Mouse (Mus musculus) olfactory bulb, adult 2 months (tissue): ENCODE data around the gene Kcnj3. TPM values are rescaled to one million over a fixed set of nuclear protein-coding genes. Genes with fewer than 3 reads are reported as not detected.
A peak's percentile ranks its signal among the peaks of the same experiment; 100 is the strongest.

Source experiments
- H3K27ac ChIP-seq: fragments of 200-500 bp; 2 replicates; pipeline ENCODE4 v1.5.1; 2012; ENCODE audit warnings: low read depth, low read length; ENCODE audit not compliant: insufficient read depth
- H3K4me1 ChIP-seq: fragments of 200-500 bp; 2 replicates; pipeline ENCODE4 v1.6.1; 2012; ENCODE audit warnings: low read length; ENCODE audit not compliant: control insufficient read depth, insufficient read depth
- H3K4me3 ChIP-seq: fragments of 200-500 bp; 2 replicates; pipeline ENCODE4 v1.5.1; 2012; ENCODE audit warnings: mild to moderate bottlenecking, low read depth, low read length, moderate library complexity; ENCODE audit not compliant: insufficient read depth
- CTCF ChIP-seq: fragments of 200-500 bp; IDR thresholded peaks from 2 replicates; pipeline ENCODE4 v1.5.1; 2012; ENCODE audit warnings: low read depth, mild to moderate bottlenecking, low read length, moderate library complexity; ENCODE audit not compliant: insufficient read depth
- POLR2A ChIP-seq: fragments of 200-500 bp; IDR thresholded peaks from 2 replicates; pipeline ENCODE4 v1.6.1; 2012; ENCODE audit warnings: mild to moderate bottlenecking, low read depth, low read length, moderate library complexity; ENCODE audit not compliant: insufficient read depth
- WGBS: fragments of 180-500 bp; shearing (Covaris S2); methylation state at CpG from one replicate; pipeline ENCODE4 v1.1.7; 2018; 5-methylcytosine and 5-hydroxymethylcytosine counted together
- polyA plus RNA-seq: library from polyadenylated mRNA; stranded (reverse); fragments of >200 nt; gene quantifications from 2 replicates; pipeline ENCODE4 v1.2.4, GENCODE M21; 2012; ENCODE audit warnings: low replicate concordance; ENCODE audit not compliant: missing spikeins, insufficient read depth, insufficient read length

Kcnj3 gene
- polyA plus RNA-seq, 1 experiment: 74.7 TPM

GRCm38 (mm10) chr2:55439211-55439610, 3.4 kb downstream of the Kcnj3 start:
- Histone ChIP-seq H3K4me1 (0 out of 2 replicates have a peak, but pooled peaks cover 6% of the 10 kb centered on the region), H3K27ac (no peak overlapping the region), H3K4me3 (no peak overlapping the region)
- TF ChIP-seq CTCF (no peak), POLR2A (no peak)

GRCm38 (mm10) chr2:55442006-55442405, 6.2 kb downstream of the Kcnj3 start:
- no peak overlapping the region for H3K27ac ChIP-seq
- WGBS: 49% methylated on average over 2 of the region's 2 CpGs
- no peak for TF ChIP-seq CTCF
- no peak for TF ChIP-seq POLR2A
- peaks cover 8% of the 10 kb centered on the region; the same call in 1 of the 2 replicates for H3K4me1 ChIP-seq
- H3K4me3 ChIP-seq: no peak overlapping the region

- peaks cover 2% of the 10 kb centered on the region; the same call in 1 of the 2 replicates for H3K4me1 ChIP-seq
- no peak overlapping the region for H3K27ac ChIP-seq
- no peak overlapping the region for H3K4me3 ChIP-seq
- TF ChIP-seq CTCF: no peak
- TF ChIP-seq POLR2A: no peak
Observed at GRCm38 (mm10) chr2:55447298-55447697, 11.5 kb downstream of the Kcnj3 start.

- no peak overlapping the region for H3K4me3 ChIP-seq
- 23% methylated on average over 1 of the region's 1 CpGs for WGBS
- no peak for TF ChIP-seq POLR2A
- no peak for TF ChIP-seq CTCF
- H3K4me1 ChIP-seq: peaks cover 2% of the 10 kb centered on the region; the same call in 1 of the 2 replicates
- no peak overlapping the region for H3K27ac ChIP-seq
Observed at GRCm38 (mm10) chr2:55450774-55451173, 15.0 kb downstream of the Kcnj3 start.

- no peak overlapping the region for H3K4me3 ChIP-seq
- TF ChIP-seq CTCF: no peak
- no peak for TF ChIP-seq POLR2A
- H3K27ac ChIP-seq: no peak overlapping the region
- no peaks in the 10 kb centered on the region for H3K4me1 ChIP-seq
- WGBS: 60% methylated on average over 2 of the region's 2 CpGs
Observed at GRCm38 (mm10) chr2:55459195-55459594, 23.4 kb downstream of the Kcnj3 start.

GRCm38 (mm10) chr2:55469141-55469540, 33.4 kb downstream of the Kcnj3 start:
- no peak for TF ChIP-seq POLR2A
- TF ChIP-seq CTCF: no peak

GRCm38 (mm10) chr2:55470006-55470405, 34.2 kb downstream of the Kcnj3 start:
- Histone ChIP-seq H3K4me3 (no peak overlapping the region), H3K27ac (no peak overlapping the region), H3K4me1 (no peaks in the 10 kb centered on the region)
- TF ChIP-seq POLR2A (no peak), CTCF (no peak)
- 94% methylated on average over 2 of the region's 2 CpGs for WGBS

More at GRCm38 (mm10) chr2:55469141-55469540, 33.4 kb downstream of the Kcnj3 start:
- Histone ChIP-seq H3K4me1 (no peaks in the 10 kb centered on the region), H3K27ac (no peak overlapping the region), H3K4me3 (no peak overlapping the region)
- WGBS: 14% methylated on average over 2 of the region's 2 CpGs

- H3K27ac ChIP-seq: peak overlapping the region; percentile 85; the same call in 1 of the 2 replicates
- TF ChIP-seq POLR2A (no peak), CTCF (no peak)
- H3K4me3 ChIP-seq: no peak overlapping the region
- H3K4me1 ChIP-seq: no peaks in the 10 kb centered on the region
- WGBS: 36% methylated on average over 4 of the region's 4 CpGs
Observed at GRCm38 (mm10) chr2:55479511-55479910, 43.7 kb downstream of the Kcnj3 start.

GRCm38 (mm10) chr2:55479933-55480601, 44.3 kb downstream of the Kcnj3 start:
- TF ChIP-seq CTCF (no peak), POLR2A (no peak)
- Histone ChIP-seq H3K27ac (no peak overlapping the region), H3K4me1 (no peaks in the 10 kb centered on the region), H3K4me3 (no peak overlapping the region)
- 17% methylated on average over 4 of the region's 4 CpGs for WGBS
